Mouse (Mus musculus) G1E (cell line): ENCODE data around the gene Ethe1.

Source experiments
- CTCF ChIP-seq: IDR thresholded peaks from 2 replicates; pipeline ENCODE4 v1.5.1; 2012; ENCODE audit warnings: low read depth, low read length, inconsistent platforms, mixed read lengths
- POLR2AphosphoS5 ChIP-seq: IDR thresholded peaks from 2 replicates; pipeline ENCODE4 v1.6.1; 2012; ENCODE audit warnings: low read depth, low read length, inconsistent platforms; ENCODE audit not compliant: insufficient replicate concordance
- TAL1 ChIP-seq: conservative IDR thresholded peaks from 2 replicates; pipeline ENCODE4 v1.6.1; 2012; ENCODE audit warnings: low read depth, low read length, inconsistent platforms, mixed read lengths

DNA sequence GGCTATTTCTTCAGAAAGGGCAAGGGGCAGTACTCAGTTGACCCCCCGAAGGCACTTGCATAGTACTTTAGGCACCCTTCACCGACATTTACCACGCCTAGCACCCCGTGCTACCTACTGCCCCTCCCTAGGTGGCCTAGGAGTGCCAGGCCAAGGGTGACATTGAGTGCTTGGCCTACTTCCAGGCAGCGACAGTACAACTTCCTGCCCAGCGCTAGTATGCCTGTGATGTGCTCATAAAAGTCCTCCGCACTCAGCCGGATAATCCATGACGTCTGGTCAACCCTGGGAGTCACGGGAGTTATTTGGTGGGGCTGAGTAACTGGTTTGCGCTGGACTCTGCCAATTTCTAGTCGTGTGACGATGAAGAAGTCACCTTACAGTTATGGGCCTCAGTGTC is 993 bp downstream of the Ethe1 start:
- TF ChIP-seq CTCF (no peak), TAL1 (no peak), POLR2AphosphoS5 (no peak)
